Mouse (Mus musculus) right cerebral cortex, adult 2 months (tissue): ENCODE data around the gene Bmp4.

Experiments used
- DNase-seq, 2 experiments: peaks; one replicate each; pipeline ENCODE4 v3.0.0; 2021 to 2022; ENCODE audit warnings: low spot score in 2 of 2

Bmp4 gene

GRCm38 (mm10) chr14:46386478-46387356 lies 3.8 kb downstream of the Bmp4 start:
- no peak for DNase-seq

GRCm38 (mm10) chr14:46385701-46386477 lies 4.6 kb downstream of the Bmp4 start:
- no peak for DNase-seq

DNA sequence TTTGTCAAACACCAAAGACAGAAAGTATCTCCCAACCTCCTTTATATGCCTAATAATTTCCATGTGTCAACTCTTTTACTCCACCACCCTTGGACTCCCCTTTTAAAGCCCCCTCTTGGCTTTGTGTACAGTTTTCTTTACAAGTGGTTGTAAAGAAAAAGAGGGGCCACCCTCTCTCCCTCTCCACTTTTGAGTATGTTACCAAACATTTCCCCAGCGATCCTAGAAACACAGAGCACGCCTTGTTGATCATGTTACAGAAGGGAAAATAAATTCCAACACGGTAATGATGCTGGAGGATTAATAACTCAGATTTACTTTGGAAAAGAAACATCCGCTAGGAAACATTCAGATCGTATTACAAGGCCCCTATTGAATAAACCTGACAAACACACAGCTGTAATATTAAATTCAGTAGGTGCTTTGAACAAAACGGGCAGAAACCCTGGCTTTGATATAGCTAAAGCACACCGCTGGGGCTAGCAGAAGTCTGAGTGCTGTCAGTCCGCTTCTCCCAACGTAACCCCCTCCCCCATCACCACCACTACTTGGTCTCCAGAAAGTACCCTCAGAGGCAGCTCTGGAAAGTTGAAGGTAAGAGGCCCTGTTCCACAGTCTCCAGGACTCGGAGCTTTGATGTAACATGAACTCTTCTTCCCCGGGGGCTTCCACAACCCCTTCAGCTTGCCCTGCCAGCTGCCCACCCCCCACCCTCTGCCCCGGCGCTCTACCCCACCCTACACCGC lies 5.3 kb downstream of the Bmp4 start:
- no peak for DNase-seq

GRCm38 (mm10) chr14:46381457-46381856 lies 9.0 kb downstream of the Bmp4 start:
- DNase-seq: no peak

DNA sequence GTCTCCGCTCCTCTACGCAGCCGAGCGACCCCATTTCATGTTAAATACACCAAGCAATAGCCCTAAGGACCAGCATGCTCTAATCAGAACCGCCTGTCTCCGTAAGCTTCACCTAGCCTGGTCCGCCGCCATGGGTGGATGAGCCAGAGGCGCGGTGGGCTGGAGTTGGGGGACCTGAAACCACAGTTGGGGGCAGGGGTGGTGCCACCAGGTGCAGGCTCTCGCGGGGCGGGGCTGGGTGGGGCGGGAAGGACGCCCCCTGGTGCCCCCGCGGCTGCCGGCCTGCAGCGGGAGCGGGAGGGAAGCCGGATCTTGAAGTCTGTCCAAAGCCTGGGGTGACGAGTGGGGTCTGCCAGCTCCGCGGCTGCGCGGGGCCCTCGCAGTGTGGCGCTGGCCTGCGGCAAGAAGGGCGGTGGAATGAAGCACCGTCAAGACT lies 10.2 kb downstream of the Bmp4 start:
- no peak for DNase-seq

DNA sequence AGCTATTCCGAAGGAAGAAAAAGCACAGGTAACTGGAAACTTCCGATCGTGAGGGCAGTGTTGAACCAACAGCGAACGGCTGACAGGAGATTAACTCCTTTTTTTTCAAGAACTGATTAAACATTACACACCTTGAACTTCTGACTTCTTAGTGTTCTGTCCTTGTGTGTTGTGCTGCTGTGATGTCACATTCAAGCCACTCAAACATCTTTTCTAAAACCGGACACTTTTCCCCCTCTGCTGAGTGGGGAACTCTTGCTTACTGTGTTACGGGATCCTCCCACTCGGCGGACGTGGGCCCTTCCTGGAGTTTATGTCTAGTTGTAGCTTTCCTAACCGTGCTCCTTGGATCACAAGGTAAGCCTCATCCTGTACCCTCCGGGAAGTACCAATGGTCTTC lies 11.2 kb downstream of the Bmp4 start, which contains the start of gene Gm15217:
TSS of gene Gm15217 (plus strand) at position 130 of the 400 bp plus-strand sequence.
- DNase-seq: no peak

GRCm38 (mm10) chr14:46375796-46376195 lies 14.7 kb downstream of the Bmp4 start:
- DNase-seq: no peak

GRCm38 (mm10) chr14:46372452-46372851 lies 18.0 kb downstream of the Bmp4 start:
- no peak for DNase-seq

GRCm38 (mm10) chr14:46363209-46363608 lies 27.3 kb downstream of the Bmp4 start:
- DNase-seq: no peak

GRCm38 (mm10) chr14:46357696-46358095 lies 32.8 kb downstream of the Bmp4 start:
- DNase-seq: no peak

- no peak for DNase-seq
Measured at GRCm38 (mm10) chr14:46357286-46357685, 33.2 kb downstream of the Bmp4 start.

DNA sequence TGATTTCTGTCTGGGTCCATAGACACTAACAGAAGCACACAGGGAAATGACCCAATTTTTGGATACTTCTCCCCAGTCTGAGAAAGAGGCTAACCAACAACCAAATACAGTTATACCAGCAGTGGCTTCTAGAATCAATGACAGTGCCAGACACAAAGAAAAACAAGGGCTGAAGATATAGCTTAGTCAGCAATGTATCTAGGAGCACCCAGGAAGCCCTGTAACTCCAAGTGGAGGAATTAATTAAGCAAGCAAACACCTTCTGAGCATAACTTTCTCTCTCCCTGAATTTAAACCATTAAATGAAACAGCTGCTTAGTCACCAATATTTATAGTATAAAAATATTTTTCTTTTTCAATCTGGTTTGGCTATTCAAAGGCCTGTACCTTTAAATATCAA lies 45.7 kb downstream of the Bmp4 start:
- DNase-seq: no peak

GRCm38 (mm10) chr14:46338801-46339200 lies 51.7 kb downstream of the Bmp4 start:
- DNase-seq: no peak
